ENCODE assay signal across 13 mouse cellular contexts in genomic region chr19:47420539-47420938, GRCm38 (mm10). TPM values are rescaled to one million over a fixed set of nuclear protein-coding genes. Genes with fewer than 3 reads are reported as not detected.
A peak's percentile ranks its signal among the peaks of the same experiment; 100 is the strongest.
DNase-seq lines count a peak whose midpoint lies in the region; ATAC-seq lines count a peak whose summit lies in the region.
"Had no signal": no experiment of that assay in that cellular context is flagged by ENCODE, and none has a peak within 500 bp of the region (broad histone marks: within the 10 kb centered on the region; RNA-seq: fewer than 3 reads in every experiment).

No protein-coding gene starts in this region.

- no peak overlapping the region for H3K27ac ChIP-seq in forebrain, embryonic 14.5 days (ENCODE audit: low read depth, low read length)
- no peak overlapping the region for H3K27ac ChIP-seq in forebrain, embryonic 13.5 days
- peak overlapping the region; percentile 74 for H3K27ac ChIP-seq in heart, embryonic 15.5 days
- H3K27ac ChIP-seq in lung, embryonic 16.5 days (ENCODE audit: low read length), result no peak overlapping the region
- H3K27ac ChIP-seq: limb, embryonic 13.5 days had no signal

- no peak overlapping the region for H3K4me2 ChIP-seq in forebrain, embryonic 14.5 days (ENCODE audit: low read length)
- no peak overlapping the region for H3K4me2 ChIP-seq in forebrain, embryonic 13.5 days
- H3K4me2 ChIP-seq in heart, embryonic 15.5 days, result no peak overlapping the region
- 0 out of 2 replicates have a peak overlapping the region, but pooled peaks have one; percentile 0 for H3K4me2 ChIP-seq in lung, embryonic 16.5 days (ENCODE audit: low read depth, low read length)
- H3K4me2 ChIP-seq: limb, embryonic 13.5 days had no signal

- no peak overlapping the region for H3K4me3 ChIP-seq in forebrain, embryonic 14.5 days (ENCODE audit: low read depth, low read length)
- no peak overlapping the region for H3K4me3 ChIP-seq in forebrain, embryonic 13.5 days
- no peak overlapping the region for H3K4me3 ChIP-seq in heart, embryonic 15.5 days
- H3K4me3 ChIP-seq in lung, embryonic 16.5 days (ENCODE audit: low read length), result no peak overlapping the region
- H3K4me3 ChIP-seq: limb, embryonic 13.5 days; megakaryocyte, embryonic 14.5 days had no signal

- WGBS in forebrain, embryonic 14.5 days, result 82% methylated on average over 11 of the region's 11 CpGs
- WGBS in forebrain, embryonic 13.5 days, result 87% methylated on average over 11 of the region's 11 CpGs
- WGBS in heart, embryonic 15.5 days, result 64% methylated on average over 11 of the region's 11 CpGs
- WGBS in lung, embryonic 16.5 days, result 52% methylated on average over 11 of the region's 11 CpGs

- H3K9me3 ChIP-seq in forebrain, embryonic 14.5 days (replicated peaks; ENCODE audit: control insufficient read depth, low read length), result no peaks in the 10 kb centered on the region
- H3K9me3 ChIP-seq in forebrain, embryonic 13.5 days (replicated peaks), result no peaks in the 10 kb centered on the region
- H3K9me3 ChIP-seq in heart, embryonic 15.5 days (replicated peaks), result no peaks in the 10 kb centered on the region
- no peaks in the 10 kb centered on the region for H3K9me3 ChIP-seq in lung, embryonic 16.5 days (ENCODE audit: control insufficient read depth, low read length)
- H3K9me3 ChIP-seq: limb, embryonic 13.5 days; megakaryocyte, embryonic 14.5 days had no signal

- no peaks in the 10 kb centered on the region for H3K27me3 ChIP-seq in forebrain, embryonic 14.5 days (replicated peaks; ENCODE audit: control insufficient read depth, insufficient read depth, low read length)
- H3K27me3 ChIP-seq in forebrain, embryonic 13.5 days, result no peaks in the 10 kb centered on the region
- no peaks in the 10 kb centered on the region for H3K27me3 ChIP-seq in heart, embryonic 15.5 days
- no peaks in the 10 kb centered on the region; the same call in 1 of the 2 replicates for H3K27me3 ChIP-seq in lung, embryonic 16.5 days (ENCODE audit: control insufficient read depth, insufficient read depth, low read depth, low read length)
- H3K27me3 ChIP-seq: limb, embryonic 13.5 days had no signal

- no peak for ATAC-seq in forebrain, embryonic 14.5 days
- ATAC-seq in forebrain, embryonic 13.5 days, result no peak
- no peak for ATAC-seq in heart, embryonic 15.5 days (replicated peaks; ENCODE audit: insufficient number of reproducible peaks, insufficient read depth, low FRiP score, low read depth)
- ATAC-seq in lung, embryonic 16.5 days (ENCODE audit: low read depth), result peak; percentile 26; the same call in 1 of the 2 replicates
- ATAC-seq in megakaryocyte-erythroid progenitor cell, adult 5-6 weeks (replicated peaks; ENCODE audit: low FRiP score, low TSS enrichment, poor library complexity, severe bottlenecking), result no peak
- ATAC-seq: liver, postnatal 0 days had no signal

- no peak overlapping the region for H3K9ac ChIP-seq in forebrain, embryonic 14.5 days (ENCODE audit: low read length)
- no peak overlapping the region for H3K9ac ChIP-seq in forebrain, embryonic 13.5 days
- no peak overlapping the region for H3K9ac ChIP-seq in heart, embryonic 15.5 days
- no peak overlapping the region for H3K9ac ChIP-seq in lung, embryonic 16.5 days (ENCODE audit: low read length)
- H3K9ac ChIP-seq: limb, embryonic 13.5 days; liver, postnatal 0 days had no signal

- no peaks in the 10 kb centered on the region for H3K4me1 ChIP-seq in forebrain, embryonic 14.5 days (ENCODE audit: control insufficient read depth, insufficient read depth, low read length)
- H3K4me1 ChIP-seq in forebrain, embryonic 13.5 days, result peaks cover 7% of the 10 kb centered on the region; the same call in 1 of the 2 replicates
- peaks cover 41% of the 10 kb centered on the region for H3K4me1 ChIP-seq in heart, embryonic 15.5 days (replicated peaks)
- peaks cover 28% of the 10 kb centered on the region for H3K4me1 ChIP-seq in lung, embryonic 16.5 days (replicated peaks; ENCODE audit: control insufficient read depth, insufficient read depth, low read length)

- H3K36me3 ChIP-seq in forebrain, embryonic 14.5 days (ENCODE audit: control insufficient read depth, insufficient read depth, low read length), result no peaks in the 10 kb centered on the region
- peaks cover 16% of the 10 kb centered on the region; the same call in 1 of the 2 replicates for H3K36me3 ChIP-seq in forebrain, embryonic 13.5 days (ENCODE audit: poor library complexity, severe bottlenecking)
- H3K36me3 ChIP-seq in heart, embryonic 15.5 days, result peaks cover 6% of the 10 kb centered on the region; the same call in 1 of the 2 replicates
- no peaks in the 10 kb centered on the region for H3K36me3 ChIP-seq in lung, embryonic 16.5 days (ENCODE audit: control insufficient read depth, insufficient read depth, low read length)

- intact Hi-C loops in heart, postnatal 14 days (cut with DNase I), result no loop called here

- peak; percentile 31 for DNase-seq in forebrain, embryonic 14.5 days (ENCODE audit: low spot score)
- no peak for DNase-seq in heart, postnatal 14 days
- no peak for DNase-seq in lung, postnatal 14 days
- DNase-seq in skeletal muscle tissue, adult 2 months (ENCODE audit: low read depth, low spot score), result peak; percentile 85
- DNase-seq: cerebellum, adult 11 months; liver, postnatal 0 days; thymus, postnatal 25 days had no signal

RNA-seq across cellular contexts. Expression of gene Sh3pxd2a, which starts 43.7 kb away (rescaled TPM):
- polyA plus RNA-seq in forebrain, embryonic 14.5 days (2014; fragmentation: Nextera tagmentation; extraction: Ambion mirVana), result 3.0 and 3.4 TPM in 2 replicates
- polyA plus RNA-seq in forebrain, embryonic 13.5 days (2015; fragmentation: Nextera tagmentation; extraction: Ambion mirVana), result 3.0 and 3.6 TPM in 2 replicates
- polyA plus RNA-seq in heart, embryonic 15.5 days (2015; fragmentation: Nextera tagmentation; extraction: Ambion mirVana), result 5.3 and 7.2 TPM in 2 replicates
- total RNA-seq in heart, postnatal 14 days (2021), result 10 to 100 TPM; 75.2 to 75.9 TPM
- polyA plus RNA-seq in lung, embryonic 16.5 days (2015; fragmentation: Nextera tagmentation; extraction: Ambion mirVana), result 6.1 and 6.6 TPM in 2 replicates
- 0.55 and 0.96 TPM in 2 replicates for total RNA-seq in megakaryocyte-erythroid progenitor cell, adult 5-6 weeks (2014; fragmentation: Nextera tagmentation)
- total RNA-seq in megakaryocyte-erythroid progenitor cell, adult 5-6 weeks (2017), result 0.34 and 1.0 TPM in 2 replicates

Comparison
In these comparisons a context has a peak if more than half of its experiments do, and no peak if none do; other contexts are left out.
1. DNase-seq: peak in forebrain, embryonic 14.5 days (single experiment) and skeletal muscle tissue, adult 2 months (single experiment); none in heart, postnatal 14 days (0 of 2) and lung, postnatal 14 days (single experiment).